Mouse (Mus musculus): ENCODE measurements at regions not wholly inside any gene's neighbourhood (a gene's known extent, or its start where the extent isn't known, plus 50 kb on each side); places are given as distances from the start of the nearest gene placed in this dataset.

DNA sequence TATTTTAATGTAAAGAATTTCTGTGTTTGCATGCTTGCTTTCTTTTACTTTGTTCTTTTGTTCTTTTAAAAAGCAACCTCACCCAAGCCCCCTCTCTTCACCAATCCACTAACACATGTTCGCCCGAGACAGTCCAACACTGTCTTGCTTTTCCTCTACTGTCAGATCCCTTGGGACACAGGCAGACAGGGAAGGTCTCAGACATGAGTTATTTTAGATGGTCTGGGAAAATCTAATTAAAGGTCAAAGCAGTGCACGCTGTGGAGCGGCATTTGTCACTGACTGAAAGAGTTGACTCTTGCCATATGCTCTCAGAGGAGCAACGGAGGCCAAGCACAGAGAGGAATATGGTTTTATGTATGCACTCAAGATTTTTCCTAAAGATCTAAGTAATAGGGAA is 279.6 kb downstream of the Gm11146 start:
- no peak for DNase-seq (ENCODE audit: low spot score in 2 of 2)

DNA sequence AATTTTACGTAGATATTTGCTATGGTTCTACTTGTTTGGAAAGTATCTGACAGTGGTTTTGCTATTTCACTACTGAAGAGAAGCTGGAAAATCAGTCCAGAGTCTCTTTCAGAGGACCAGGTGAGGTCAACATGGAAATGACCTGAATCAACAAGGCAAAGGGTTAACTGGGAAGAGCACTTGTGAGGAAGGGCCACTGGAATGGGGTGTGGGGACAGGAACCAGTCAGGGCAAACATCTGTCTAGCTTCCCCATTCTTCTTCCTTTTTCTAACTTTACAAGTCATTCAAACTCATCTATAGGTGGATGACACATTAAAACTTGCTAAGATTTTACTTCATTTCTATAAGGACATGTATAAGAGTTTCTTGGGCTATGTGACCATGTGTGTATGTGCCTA is 283.7 kb downstream of the Gm11146 start:
- DNase-seq (ENCODE audit: low spot score in 2 of 2): no peak

DNA sequence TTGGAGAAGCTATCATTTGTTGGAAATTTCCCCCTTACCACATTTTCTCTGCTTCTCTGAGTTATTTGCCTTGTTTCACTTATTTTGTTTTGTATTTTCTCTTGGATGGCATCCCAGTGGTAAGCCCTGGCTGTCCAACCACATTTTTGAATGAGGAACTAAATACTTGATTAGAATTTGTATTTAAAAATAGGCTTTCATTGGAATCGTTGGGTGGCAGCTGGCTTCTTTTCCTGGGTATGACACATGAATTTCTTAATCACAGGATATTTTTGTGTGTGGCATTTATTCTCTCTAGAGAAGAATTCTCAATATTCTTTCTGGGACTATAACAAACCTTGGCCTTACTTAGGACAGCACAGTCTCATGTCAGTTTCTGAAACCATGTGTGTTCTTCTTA is 286.5 kb downstream of the Gm11146 start:
- no peak for DNase-seq (ENCODE audit: low spot score in 2 of 2)

DNA sequence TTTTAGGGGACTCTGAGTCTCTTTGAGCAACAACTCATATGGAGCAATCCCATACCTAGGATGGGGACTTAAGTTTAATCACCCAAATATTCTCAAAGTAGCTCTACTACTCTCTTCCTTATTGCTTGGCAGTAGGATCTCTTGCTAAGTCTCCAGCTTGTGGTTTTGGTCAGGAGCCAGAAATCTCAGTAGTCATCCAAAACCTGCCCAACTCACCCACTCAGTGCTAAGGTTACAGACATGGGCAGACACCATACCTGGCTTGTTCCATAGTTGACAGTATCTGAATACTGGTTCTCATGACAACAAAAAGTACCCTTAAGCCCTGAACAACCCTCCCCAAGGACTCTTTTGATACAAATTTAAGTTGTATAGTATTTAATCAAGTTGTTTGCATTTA is 288.7 kb downstream of the Gm11146 start:
- no peak for DNase-seq (ENCODE audit: low spot score in 2 of 2)

DNA sequence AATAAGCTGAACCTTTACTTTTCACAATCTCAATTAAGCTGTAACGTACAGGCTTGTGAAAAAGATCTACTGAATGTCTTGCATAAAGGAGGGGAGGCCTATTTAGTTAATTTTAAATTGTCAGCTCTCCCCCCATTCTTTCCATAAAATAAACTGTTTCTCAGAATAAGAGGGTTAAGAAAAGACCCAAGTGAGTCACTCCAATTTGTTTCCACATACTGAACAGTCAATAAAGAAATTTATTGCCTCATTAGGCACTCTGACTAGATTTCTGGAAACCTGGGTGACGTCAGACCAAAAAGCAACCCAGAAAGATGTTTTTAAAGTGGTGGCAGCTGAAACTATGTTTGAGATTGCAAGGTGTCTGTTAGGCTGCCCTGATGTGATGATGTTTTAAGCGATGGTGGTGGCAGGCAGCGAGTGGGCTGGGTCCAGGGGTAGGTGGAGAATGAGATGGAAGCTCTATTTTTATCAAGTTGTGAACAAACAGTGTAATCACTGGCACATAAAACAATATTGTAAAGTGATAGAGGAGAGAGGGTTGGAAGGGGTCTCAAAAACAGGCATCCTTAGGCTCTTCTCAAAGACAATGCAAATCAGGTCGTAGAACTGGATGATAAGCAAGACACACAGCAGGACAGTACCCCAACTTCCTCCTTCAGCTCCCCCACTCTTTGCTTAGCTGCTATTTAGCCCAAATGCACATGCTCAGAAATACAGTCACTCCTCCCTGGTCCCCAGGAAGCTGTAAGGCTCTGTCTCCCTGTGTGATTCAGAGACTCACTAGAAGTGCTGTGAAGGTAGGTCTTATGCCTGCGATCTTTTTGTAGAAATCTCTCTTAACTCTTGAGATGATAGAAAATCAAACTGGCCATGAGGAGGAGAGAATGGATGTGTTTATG is 288.0 kb downstream of the Usp25 start:
- DNase-seq (ENCODE audit: low spot score in 2 of 2): no peak

DNA sequence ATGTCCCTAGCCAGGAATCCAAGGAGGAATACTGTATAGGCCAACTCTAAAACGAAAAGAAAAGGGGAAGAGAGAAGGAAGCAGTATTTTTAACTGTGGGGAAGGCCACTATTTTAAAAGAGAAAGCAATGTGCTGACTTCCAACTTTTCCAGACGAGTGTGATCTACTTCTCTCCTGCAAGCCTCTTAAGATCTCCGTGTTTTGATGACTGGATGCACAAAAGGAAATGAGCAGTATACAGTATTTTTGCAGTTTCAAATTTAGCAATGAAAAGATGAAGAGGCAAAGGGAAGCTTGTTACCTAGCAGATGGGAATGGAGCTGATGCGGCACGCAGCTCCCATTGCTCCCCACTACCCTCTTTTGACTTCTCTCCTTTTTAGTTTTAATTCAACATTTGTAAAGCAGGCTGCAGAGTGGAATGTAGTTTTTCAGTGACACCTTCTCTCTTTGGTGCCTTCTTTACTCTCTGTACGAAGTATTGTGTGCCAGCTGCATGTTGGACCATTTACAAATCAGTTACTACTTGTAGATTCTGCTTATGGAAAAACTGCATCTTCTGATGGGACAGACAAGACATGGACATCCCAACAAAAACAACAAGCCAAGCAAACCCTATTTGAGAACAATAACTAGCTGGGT is 287.2 kb downstream of the Usp25 start:
- no peak for DNase-seq (ENCODE audit: low spot score in 2 of 2)

DNA sequence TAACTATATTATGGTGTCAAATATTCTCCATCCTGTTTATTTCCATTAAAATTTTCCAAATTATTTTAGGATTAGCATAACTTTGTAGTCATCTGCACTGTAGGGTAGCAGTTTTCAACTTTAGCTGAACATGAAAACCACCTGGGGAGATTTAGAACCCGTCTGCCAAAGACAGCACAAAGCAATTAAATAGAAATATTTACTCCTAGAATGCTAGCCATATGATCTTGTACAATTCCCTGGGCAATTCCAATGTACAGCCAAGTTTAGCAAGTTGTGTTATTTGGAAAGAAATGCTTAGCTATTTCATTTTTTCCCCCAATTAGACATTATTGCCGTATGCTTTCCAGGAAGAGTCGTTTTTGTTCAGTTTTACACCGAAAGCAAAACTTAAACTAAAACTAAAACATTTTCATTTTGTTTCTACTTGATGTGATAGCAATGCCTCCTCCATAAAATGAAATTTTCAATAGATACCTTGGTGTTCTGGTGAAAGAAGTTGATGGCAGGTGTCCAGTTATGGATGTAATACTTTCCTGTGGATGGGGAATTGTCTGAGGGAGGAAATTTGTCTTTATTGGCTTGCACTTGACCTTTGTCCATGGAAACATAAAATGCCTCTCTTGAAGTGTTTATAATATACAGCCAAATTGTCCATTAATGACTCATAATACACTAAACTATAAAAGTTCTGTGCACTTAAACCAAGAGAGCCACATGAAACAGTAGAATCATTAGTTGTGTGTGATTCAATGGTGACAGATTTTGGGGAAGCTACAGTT is 282.3 kb downstream of the Usp25 start:
- no peak for DNase-seq (ENCODE audit: low spot score in 2 of 2)

DNA sequence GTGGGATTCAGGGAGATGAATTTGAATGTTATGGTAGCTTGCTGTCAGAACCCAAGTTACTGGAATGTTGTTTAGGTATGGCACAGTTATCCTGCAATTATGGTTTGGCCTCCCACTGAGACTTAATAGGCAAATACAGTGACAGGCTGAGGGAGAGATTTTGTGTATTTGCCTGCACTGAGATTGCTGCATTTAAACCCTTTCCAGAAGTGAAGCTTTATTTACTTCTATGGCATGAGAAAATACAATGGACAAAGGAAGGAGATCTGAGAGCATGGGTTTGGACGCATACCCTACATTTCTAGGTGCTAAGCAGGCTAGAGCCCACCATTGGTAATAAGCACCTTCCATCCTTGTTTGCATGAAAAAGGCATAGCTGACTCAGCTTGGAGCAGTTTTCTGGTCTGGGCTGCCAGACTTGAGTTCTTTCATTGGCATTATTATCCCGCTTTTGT is 278.8 kb downstream of the Usp25 start:
- DNase-seq (ENCODE audit: low spot score in 2 of 2): no peak

DNA sequence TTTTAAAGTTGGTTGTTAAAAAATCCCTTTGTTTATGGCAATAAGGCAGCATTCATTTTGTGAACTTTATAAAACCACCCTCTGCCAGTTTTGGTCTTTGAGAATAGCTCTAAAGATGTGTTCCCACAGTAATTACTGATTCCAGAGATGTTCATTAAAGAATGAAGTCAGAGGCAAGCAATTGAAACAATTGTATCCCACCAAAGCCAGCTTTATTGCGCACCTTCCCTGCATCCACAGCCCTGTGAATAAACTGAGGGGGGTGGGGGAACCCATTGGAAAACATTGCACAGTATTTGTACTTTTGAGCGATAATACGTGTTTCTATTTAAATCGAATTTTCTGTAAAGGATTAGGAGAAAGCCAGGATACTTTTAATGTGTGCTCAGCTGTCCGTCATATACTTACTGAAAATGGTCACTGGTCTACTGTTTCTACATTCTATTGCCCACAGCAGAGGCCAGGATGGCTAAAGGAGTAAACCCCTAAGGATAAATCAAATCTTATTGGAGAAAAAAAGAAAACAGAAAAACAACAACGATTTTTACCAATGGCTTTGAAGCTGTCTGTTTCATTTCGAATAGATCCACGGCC is 278.3 kb downstream of the Usp25 start:
- DNase-seq (ENCODE audit: low spot score in 2 of 2): no peak

DNA sequence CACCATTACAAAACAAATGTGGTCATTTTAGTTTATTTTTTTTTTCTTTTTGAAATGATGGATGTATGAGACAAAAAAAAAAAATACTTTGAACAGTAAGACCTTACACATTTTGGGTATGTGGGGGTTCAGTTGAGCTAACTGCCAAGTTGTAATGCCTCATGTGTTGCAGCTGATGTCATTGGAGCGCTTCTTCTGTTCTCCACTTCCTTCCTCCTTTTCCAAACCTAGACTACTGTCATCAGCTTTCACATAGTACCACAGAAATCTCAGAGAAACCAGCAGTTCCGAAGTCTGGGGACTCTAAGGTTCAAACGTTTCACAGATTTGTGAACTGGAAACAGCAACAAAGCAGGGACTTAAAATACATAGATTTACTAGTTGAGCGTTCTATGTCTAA is 270.7 kb downstream of the Usp25 start:
- no peak for DNase-seq (ENCODE audit: low spot score in 2 of 2)

DNA sequence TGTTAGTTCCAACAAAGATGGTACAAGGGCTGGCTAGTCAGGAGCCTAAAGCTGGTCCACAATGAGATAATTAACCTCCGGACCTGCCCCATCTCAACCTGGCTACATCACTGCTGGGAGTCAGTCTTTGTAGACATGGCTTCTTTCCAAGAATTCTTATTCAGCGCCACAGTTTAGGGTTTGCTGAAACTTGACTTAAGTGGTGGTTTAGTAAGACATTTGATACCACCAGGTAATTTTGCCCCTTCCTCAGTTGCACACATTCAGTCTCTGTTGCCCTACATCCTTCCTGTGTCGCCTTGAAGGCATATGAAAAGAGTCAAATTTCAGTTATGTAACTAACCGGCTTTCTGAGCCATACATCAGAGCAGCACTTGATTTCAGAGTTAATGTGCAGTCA is 266.4 kb downstream of the Usp25 start:
- DNase-seq (ENCODE audit: low spot score in 2 of 2): no peak

DNA sequence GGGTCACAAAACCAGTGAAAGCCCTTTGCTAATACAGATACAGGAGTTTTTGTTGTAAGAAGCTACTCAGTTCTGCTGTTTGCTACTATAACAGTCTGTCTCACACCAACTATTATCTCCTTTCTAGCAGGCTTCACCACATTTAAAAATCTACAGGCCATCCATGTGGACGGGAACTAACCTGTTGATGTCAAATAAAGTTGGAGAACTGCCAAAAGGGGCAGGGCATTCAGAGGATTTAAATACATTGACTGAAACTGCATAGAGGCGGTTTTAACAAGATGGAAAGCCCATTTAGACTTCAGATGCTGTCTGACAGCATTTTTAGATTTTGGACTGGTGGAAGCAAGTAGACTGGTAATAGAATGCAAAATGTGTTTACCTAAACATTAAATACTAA is 266.0 kb downstream of the Usp25 start:
- no peak for DNase-seq (ENCODE audit: low spot score in 2 of 2)

DNA sequence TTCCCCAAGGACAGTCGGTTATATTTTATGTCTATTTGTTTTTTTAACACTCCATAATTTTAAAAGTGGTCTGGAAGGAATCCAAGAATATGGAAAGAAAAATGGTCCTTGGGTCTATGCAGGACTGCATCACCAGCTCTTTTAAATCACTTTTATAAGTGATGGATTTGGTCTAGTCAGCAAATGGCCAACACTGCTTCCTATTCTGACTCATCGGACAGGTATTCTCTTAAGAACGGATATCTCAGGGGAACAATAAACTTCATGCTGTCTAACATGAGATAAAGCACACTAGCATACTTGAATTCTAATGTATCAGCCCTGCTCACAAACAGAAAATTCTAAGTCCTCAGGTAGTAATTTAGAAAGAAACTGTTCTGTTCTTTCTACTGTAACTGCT is 259.8 kb downstream of the Usp25 start:
- no peak for DNase-seq (ENCODE audit: low spot score in 2 of 2)

DNA sequence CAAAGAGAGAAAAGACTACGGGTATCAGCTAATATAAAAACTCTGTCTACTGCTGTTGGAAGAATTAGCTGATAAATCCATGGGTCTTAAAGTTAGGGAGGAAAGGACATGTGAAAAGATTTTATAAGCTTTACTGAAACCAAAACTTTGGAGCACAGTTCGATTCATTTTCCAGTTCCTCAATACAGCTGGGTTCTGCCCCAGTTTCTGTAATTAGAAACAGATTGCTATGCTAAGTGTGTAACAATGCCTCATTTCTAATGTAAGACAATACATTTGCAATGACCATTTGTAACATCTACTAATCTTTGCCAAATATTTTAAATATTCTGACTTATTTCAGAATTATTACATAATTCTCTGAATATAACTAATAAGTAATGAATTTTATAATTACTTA is 255.4 kb downstream of the Usp25 start:
- DNase-seq (ENCODE audit: low spot score in 2 of 2): no peak

DNA sequence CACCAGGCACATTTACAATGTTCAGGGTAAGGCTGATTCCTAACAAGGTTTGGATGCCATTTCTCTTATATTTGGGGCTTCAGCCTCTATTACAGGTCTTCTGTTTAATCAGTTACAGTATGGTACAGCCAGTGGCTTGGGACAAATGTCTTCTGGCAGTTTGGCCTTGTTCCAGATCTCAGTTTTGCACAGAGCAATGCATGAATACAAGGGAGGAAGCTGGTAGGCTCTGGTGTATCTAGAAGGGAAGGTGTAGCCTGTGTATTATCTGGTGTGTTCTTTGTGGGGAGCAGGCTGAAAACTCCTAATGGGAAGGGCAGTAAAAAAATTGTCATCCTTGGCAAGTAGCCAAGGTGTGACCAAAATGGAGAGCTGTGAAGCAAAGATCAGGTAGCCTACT is 254.2 kb downstream of the Usp25 start:
- no peak for DNase-seq (ENCODE audit: low spot score in 2 of 2)

DNA sequence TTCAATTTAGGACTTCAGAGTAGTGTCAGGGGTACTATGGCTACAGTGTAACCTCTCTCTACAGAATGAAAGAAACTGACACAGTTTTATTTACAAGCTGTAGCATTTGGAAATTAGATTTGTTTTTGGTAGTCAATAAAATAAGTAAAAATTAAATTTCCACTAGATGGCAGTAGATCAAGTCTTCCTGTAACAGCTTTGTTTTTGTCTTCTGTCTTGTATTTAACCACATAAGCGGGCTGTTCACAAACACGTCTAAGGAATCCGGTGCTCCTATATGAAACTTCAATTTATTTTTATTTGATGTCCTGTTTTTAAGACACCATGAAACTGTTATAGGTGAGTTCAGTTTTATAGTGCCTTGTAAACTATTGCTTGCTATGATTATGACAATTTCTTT is 238.8 kb downstream of the Usp25 start:
- DNase-seq (ENCODE audit: low spot score in 2 of 2): no peak

DNA sequence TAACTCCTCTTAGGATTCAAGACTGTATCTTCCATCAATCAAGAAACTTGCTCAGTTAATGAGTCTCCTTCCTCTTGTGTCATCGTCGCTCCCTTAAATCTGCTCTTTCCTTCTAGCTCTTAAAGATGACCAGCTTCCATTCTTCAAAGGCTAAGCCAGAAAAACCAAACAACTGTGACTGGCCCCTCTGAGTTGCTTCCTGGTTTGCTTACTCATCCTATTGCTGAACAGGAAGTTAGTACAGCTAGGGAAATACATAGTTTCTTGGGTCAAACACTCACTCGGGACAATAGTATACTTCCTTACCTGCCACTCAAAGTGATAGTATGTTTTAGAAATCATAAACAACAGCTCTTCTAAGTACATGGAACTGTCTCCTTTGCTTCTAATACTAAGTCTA is 237.9 kb downstream of the Usp25 start:
- no peak for DNase-seq (ENCODE audit: low spot score in 2 of 2)

DNA sequence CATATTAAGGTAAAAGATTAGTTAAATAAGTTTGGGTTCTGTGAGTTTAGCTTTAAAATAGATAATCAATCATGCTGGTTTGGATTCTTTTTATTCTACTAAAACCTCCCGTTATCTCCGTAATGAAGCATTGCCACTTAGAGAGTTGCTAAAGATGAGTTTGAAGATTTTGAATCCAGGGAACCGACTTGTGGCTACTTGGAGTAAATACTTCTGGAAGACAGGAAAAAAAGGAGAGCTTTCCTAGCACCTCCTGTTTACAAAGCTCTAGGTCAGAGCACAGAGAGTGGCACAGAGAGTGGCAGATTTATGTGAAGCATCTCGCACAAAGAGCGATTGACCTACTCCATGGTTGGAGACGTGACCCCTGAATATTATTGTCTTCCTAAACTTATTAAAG is 227.4 kb downstream of the Usp25 start:
- DNase-seq (ENCODE audit: low spot score in 2 of 2): no peak

DNA sequence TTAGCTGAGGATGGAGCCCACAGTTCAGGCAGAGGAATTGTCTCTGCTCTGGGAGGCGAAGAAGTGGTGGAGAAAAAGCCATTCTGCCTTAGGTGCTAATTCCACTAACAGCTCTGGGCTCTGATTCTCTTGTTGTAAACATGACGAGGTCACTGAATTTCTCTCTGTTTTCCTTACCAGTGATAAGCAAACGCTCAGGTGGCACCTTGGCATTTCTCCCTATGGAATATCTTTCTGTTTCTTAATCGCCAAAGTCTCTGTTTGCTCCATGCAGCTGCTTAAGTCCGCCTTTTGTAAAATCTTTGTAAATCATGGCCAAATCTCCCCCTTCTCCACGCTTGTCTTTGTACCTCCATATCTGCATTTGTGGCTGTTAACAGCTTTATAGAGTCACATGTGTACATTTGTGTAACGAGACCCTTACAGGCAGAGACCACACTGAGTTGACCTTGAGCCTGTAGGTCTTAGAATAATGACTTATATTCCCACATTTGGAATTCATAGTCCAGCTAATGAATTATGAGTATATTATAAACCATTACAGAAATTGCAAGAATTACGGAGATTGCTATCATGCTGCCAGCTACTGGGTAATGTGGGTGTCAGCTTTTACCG is 225.8 kb downstream of the Usp25 start:
- no peak for DNase-seq (ENCODE audit: low spot score in 2 of 2)

DNA sequence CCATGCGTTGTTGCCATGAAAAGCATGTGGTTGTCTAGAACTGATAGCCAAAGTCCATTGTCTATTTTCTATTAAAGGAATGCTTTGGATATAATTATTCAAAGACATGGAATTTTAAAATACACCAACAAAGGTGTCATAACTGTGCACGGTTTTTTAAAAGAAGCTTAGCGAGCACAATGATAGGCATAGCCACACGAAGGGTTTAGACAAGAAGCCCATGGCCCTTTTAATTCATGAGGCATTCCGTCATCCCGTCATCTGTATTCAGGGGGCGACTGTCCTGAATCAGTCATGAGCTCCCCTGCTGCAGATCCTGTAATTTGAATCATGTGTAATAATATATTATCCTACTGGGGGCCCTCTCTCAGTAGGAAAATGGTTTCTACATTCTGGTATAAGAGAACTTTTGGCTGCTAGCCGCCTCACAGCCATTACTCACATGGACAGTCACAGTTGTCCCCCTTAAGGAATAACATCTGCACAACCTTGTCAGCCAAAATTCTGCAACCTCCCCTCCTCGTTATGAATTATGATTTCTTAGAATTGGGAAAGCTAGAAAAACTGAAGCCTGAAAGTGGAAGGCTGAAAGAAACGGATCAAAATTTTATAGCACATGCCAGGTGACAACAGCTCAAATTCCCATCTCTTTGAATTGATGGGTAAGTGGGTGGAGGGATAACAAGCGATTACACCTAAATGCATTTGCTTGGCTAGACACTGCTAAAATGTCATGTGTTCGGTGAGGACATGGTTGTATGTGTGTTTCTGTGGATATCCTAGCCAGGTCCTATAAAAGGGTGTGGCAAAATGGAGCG is 225.1 kb downstream of the Usp25 start:
- peak in 1 of 2 experiments; percentile 16 for DNase-seq (ENCODE audit: low spot score in 2 of 2)

Data from frontal cortex, postnatal 10 days (tissue).